Mouse (Mus musculus) ES-E14 (cell line): ENCODE measurements around the gene Srd5a3. TPM values are rescaled to one million over a fixed set of nuclear protein-coding genes. Genes with fewer than 3 reads are reported as not detected.

ENCODE experiments used
- DNase-seq: peaks from one replicate; pipeline ENCODE4 v3.0.0-alpha.2; 2013; ENCODE audit warnings: low read depth, low spot score
- H3K27ac ChIP-seq: 2 replicates; pipeline ENCODE4 v1.5.1; 2012; ENCODE audit warnings: low read depth, mild to moderate bottlenecking, low read length, moderate library complexity, mixed read lengths; ENCODE audit not compliant: poor library complexity, insufficient read depth, severe bottlenecking
- H3K36me3 ChIP-seq: 2 replicates; pipeline ENCODE4 v1.6.1; 2012; ENCODE audit warnings: mild to moderate bottlenecking, low read length, moderate library complexity, mixed read lengths; ENCODE audit not compliant: control insufficient read depth, poor library complexity, insufficient read depth, severe bottlenecking
- H3K4me1 ChIP-seq, 2 experiments: fragments of 150-350 bp in 1 of 2; sonication (generic) in 1 of 2; 2 replicates each; pipeline ENCODE4 v1.6.1; 2012; ENCODE audit warnings: low read length in 2 of 2, mild to moderate bottlenecking in 1 of 2, mixed read lengths in 1 of 2; ENCODE audit not compliant: control insufficient read depth in 2 of 2, insufficient read depth in 2 of 2, poor library complexity in 1 of 2
- H3K4me3 ChIP-seq, 2 experiments: fragments of 150-350 bp in 1 of 2; sonication (generic) in 1 of 2; 2 replicates each; pipeline ENCODE4 v1.5.1; 2012; ENCODE audit warnings: low read length in 2 of 2, low read depth in 1 of 2, mild to moderate bottlenecking in 1 of 2, mixed read lengths in 1 of 2; ENCODE audit not compliant: insufficient read depth in 1 of 2, poor library complexity in 1 of 2, severe bottlenecking in 1 of 2
- H3K9ac ChIP-seq: 2 replicates; pipeline ENCODE4 v1.6.1; 2012; ENCODE audit warnings: low read depth, mild to moderate bottlenecking, low read length, mixed read lengths; ENCODE audit not compliant: poor library complexity, insufficient read depth, severe bottlenecking
- H3K9me3 ChIP-seq: fragments of 150-350 bp; sonication (generic); 2 replicates; pipeline ENCODE4 v1.6.1; 2012; ENCODE audit warnings: low read depth, mild to moderate bottlenecking, low read length; ENCODE audit not compliant: control insufficient read depth, insufficient read depth
- CHD2 ChIP-seq: IDR thresholded peaks from 2 replicates; pipeline ENCODE4 v1.6.1; 2014; ENCODE audit warnings: mild to moderate bottlenecking, low read depth, low read length, inconsistent platforms
- HCFC1 ChIP-seq: IDR thresholded peaks from 2 replicates; pipeline ENCODE4 v1.6.1; 2012; ENCODE audit warnings: low read length, inconsistent platforms, borderline replicate concordance; ENCODE audit not compliant: insufficient read depth
- MAFK ChIP-seq: IDR thresholded peaks from 2 replicates; pipeline ENCODE4 v1.6.1; 2014; ENCODE audit warnings: mild to moderate bottlenecking, low read depth, low read length, inconsistent platforms; ENCODE audit not compliant: insufficient read depth
- ZC3H11A ChIP-seq: IDR thresholded peaks from 2 replicates; pipeline ENCODE4 v1.6.1; 2012; ENCODE audit warnings: low read depth, mild to moderate bottlenecking, inconsistent platforms, low read length, borderline replicate concordance
- ZNF384 ChIP-seq: IDR thresholded peaks from 2 replicates; pipeline ENCODE4 v1.6.1; 2012; ENCODE audit warnings: low read depth, low read length, inconsistent platforms
- in situ Hi-C, 2 experiments: fragments of 600-800 bp; cut with MboI; formaldehyde crosslinking; loops; one replicate each; pipeline ENCODE4 v1.15.1; 2025; ENCODE audit warnings: low sequenced_read_pairs in 2 of 2, inconsistent platforms in 1 of 2; ENCODE audit not compliant: unreplicated experiment in 2 of 2
- total RNA-seq: library from RNA; depleted of rRNA; stranded (reverse); fragments of 300-350 nt; gene quantifications from 2 replicates; pipeline ENCODE4 v1.2.3, GENCODE M21; 2012

Gene Srd5a3
- total RNA-seq, 1 experiment = 13.7 TPM

- H3K9me3 ChIP-seq = no peaks in the 10 kb centered on the region
- peaks cover 5% of the 10 kb centered on the region in 2 experiments; a peak in 2 of 4 replicates for H3K4me1 ChIP-seq
- H3K27ac ChIP-seq = no peak overlapping the region
- no peak overlapping the region for H3K4me3 ChIP-seq
- no peaks in the 10 kb centered on the region for H3K36me3 ChIP-seq
- H3K9ac ChIP-seq = no peak overlapping the region
- in situ Hi-C loops = no loop called here
- TF ChIP-seq MAFK = no peak
- no peak for TF ChIP-seq HCFC1
- TF ChIP-seq ZC3H11A = no peak
- no peak for TF ChIP-seq CHD2
- TF ChIP-seq ZNF384 = no peak
- DNase-seq = no peak
Observed at GRCm38 (mm10) chr5:76179171-76179570, 39.1 kb downstream of the Srd5a3 start.

GRCm38 (mm10) chr5:76179791-76180190 is 39.7 kb downstream of the Srd5a3 start:
- Histone ChIP-seq H3K36me3 (no peaks in the 10 kb centered on the region), H3K4me1 (peaks cover 5% of the 10 kb centered on the region in 2 experiments; a peak in 2 of 4 replicates), H3K9me3 (no peaks in the 10 kb centered on the region), H3K27ac (no peak overlapping the region), H3K4me3 (no peak overlapping the region), H3K9ac (no peak overlapping the region)
- in situ Hi-C loops = no loop called here
- no peak for DNase-seq
- TF ChIP-seq MAFK (no peak), CHD2 (no peak), ZNF384 (no peak), ZC3H11A (no peak), HCFC1 (no peak)

- H3K27ac ChIP-seq = no peak overlapping the region
Observed at GRCm38 (mm10) chr5:76182326-76182725, 42.3 kb downstream of the Srd5a3 start.

GRCm38 (mm10) chr5:76183043-76183749 is 43.1 kb downstream of the Srd5a3 start:
- Histone ChIP-seq H3K9me3 (no peaks in the 10 kb centered on the region), H3K4me3 (peak overlapping the region; percentile 87 to 97), H3K27ac (no peak overlapping the region), H3K9ac (peak overlapping the region; percentile 61), H3K36me3 (peaks cover 3% of the 10 kb centered on the region; the same call in 1 of the 2 replicates), H3K4me1 (peaks cover 2 to 4% of the 10 kb centered on the region in 2 experiments; a peak in 2 of 4 replicates)
- TF ChIP-seq ZC3H11A (no peak), ZNF384 (no peak), MAFK (no peak), HCFC1 (no peak), CHD2 (no peak)
- in situ Hi-C loops = no loop called here
- DNase-seq = no peak

More at GRCm38 (mm10) chr5:76182326-76182725, 42.3 kb downstream of the Srd5a3 start:
- in situ Hi-C loops = no loop called here
- no peaks in the 10 kb centered on the region for H3K9me3 ChIP-seq
- no peak overlapping the region for H3K4me3 ChIP-seq
- no peak overlapping the region for H3K9ac ChIP-seq
- peaks cover 3% of the 10 kb centered on the region; the same call in 1 of the 2 replicates for H3K36me3 ChIP-seq
- peaks cover 4% of the 10 kb centered on the region in 2 experiments; a peak in 2 of 4 replicates for H3K4me1 ChIP-seq
- TF ChIP-seq ZC3H11A (no peak), CHD2 (no peak), MAFK (no peak), HCFC1 (no peak), ZNF384 (no peak)
- no peak for DNase-seq
